Mouse (Mus musculus) cortical plate, adult 2 months (tissue): ENCODE data around the gene Patl2.

Source experiments
- CTCF ChIP-seq: fragments of 200-500 bp; IDR thresholded peaks from 2 replicates; pipeline ENCODE4 v1.5.1; 2011; ENCODE audit warnings: mild to moderate bottlenecking, control low read depth, low read length; ENCODE audit not compliant: insufficient read depth; ENCODE audit errors: extremely low read depth
- POLR2A ChIP-seq: fragments of 200-500 bp; IDR thresholded peaks from 2 replicates; pipeline ENCODE4 v1.6.1; 2011; ENCODE audit warnings: mild to moderate bottlenecking, low read length, control low read depth; ENCODE audit not compliant: insufficient read depth; ENCODE audit errors: extremely low read depth

DNA sequence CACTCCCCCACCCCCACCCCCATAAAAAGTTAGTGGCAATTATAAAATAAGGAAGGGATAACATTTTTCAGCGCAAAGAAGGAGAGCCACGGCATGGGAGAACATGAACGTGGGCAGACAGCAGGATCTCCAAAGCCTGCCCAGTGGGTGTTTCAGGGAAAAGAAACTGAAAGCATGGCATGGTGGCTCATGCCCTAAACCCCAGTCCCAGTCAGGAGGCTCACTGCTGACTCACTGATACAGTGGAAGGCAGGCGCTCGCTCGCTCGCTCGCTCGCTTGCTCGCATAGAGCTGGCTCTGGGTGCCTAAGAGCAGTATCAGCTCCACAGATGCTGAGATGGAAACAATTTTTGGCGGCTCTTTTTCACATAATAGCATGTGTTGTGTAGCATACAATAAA is 21.7 kb downstream of the Patl2 start:
- TF ChIP-seq POLR2A (no peak), CTCF (no peak)
